In genomic region chr19:59339908-59340307, GRCm38 (mm10) we compare ENCODE assay signal across 18 mouse cellular contexts. TPM values are rescaled to one million over a fixed set of nuclear protein-coding genes. Genes with fewer than 3 reads are reported as not detected.
DNase-seq lines count a peak whose midpoint lies in the region; TF ChIP-seq lines count a peak whose summit lies in the region.
"Had no signal": no experiment of that assay in that cellular context is flagged by ENCODE, and none has a peak within 500 bp of the region (broad histone marks: within the 10 kb centered on the region; RNA-seq: fewer than 3 reads in every experiment).

No protein-coding gene starts in this region.

- DNase-seq in MEL (ENCODE audit: low read depth, low spot score), result no peak
- no peak for DNase-seq in lung, postnatal 25 days (ENCODE audit: low spot score)
- DNase-seq in retina, postnatal 1 day, result no peak
- DNase-seq: adrenal gland, adult 2 months; adrenal gland, adult 8-10 months; adrenal gland, postnatal 10 days; adrenal gland, postnatal 14 days; adrenal gland, postnatal 25 days; adrenal gland, postnatal 36 days; B cell, adult 2 months; cerebellum, adult 11 months; cerebellum, adult 11-12 months; cerebellum, adult 18-20 months; cerebellum, adult 2 months had no signal

- peak overlapping the region in 1 of 2 experiments; percentile 12; a peak in 2 of 4 replicates for H3K4me3 ChIP-seq in MEL (ENCODE audit: control insufficient read depth in 1 of 2, insufficient read depth in 1 of 2, low read depth in 2 of 2, low read length in 2 of 2)
- no peak overlapping the region for H3K4me3 ChIP-seq in myocyte

- H3K4me1 ChIP-seq in MEL (ENCODE audit: control insufficient read depth in 1 of 2, insufficient read depth in 2 of 2, low read length in 2 of 2), result peaks cover 26 to 61% of the 10 kb centered on the region in 2 experiments

- H3K27ac ChIP-seq in MEL (ENCODE audit: control insufficient read depth, low read depth, low read length), result no peak overlapping the region

- H3K79me2 ChIP-seq in MEL (ENCODE audit: control insufficient read depth, insufficient read depth, low read length, poor library complexity) (peaks cover 74% of the 10 kb centered on the region), myocyte (ENCODE audit: control insufficient read depth, insufficient read depth) (peaks cover 95% of the 10 kb centered on the region)

- no peak for TF ChIP-seq CTCF in MEL (IDR thresholded peaks at IDR 0.05 in 2 of 3, conservative IDR thresholded peaks at IDR 0.05 in 1 of 3; ENCODE audit: control insufficient read depth in 1 of 3, insufficient read depth in 1 of 3, low read depth in 2 of 3, low read length in 3 of 3, poor library complexity in 1 of 3, severe bottlenecking in 1 of 3)

- no peaks in the 10 kb centered on the region for H3K27me3 ChIP-seq in MEL (ENCODE audit: control insufficient read depth in 1 of 2, insufficient read depth in 2 of 2, low read length in 2 of 2)
- no peaks in the 10 kb centered on the region for H3K27me3 ChIP-seq in myocyte (ENCODE audit: control insufficient read depth, insufficient read depth, insufficient read length)
- H3K27me3 ChIP-seq: CH12.LX, Patski had no signal

- TF ChIP-seq POLR2A in MEL (IDR thresholded peaks at IDR 0.05; ENCODE audit: control insufficient read depth in 1 of 2, insufficient read depth in 1 of 2, low read depth in 1 of 2, low read length in 2 of 2, poor library complexity in 1 of 2) (no peak), myocyte (IDR thresholded peaks at IDR 0.05; ENCODE audit: insufficient read length, low read depth) (no peak)

- H3ac ChIP-seq in myocyte (ENCODE audit: control insufficient read depth, insufficient read length), result no peak overlapping the region

- H3K9ac ChIP-seq in MEL (ENCODE audit: control insufficient read depth, low read depth, low read length, poor library complexity, severe bottlenecking), result no peak overlapping the region; the same call in 1 of the 2 replicates

- 0 out of 4 replicates have a peak, but pooled peaks of 1 of the 2 experiments have one; percentile 24 for TF ChIP-seq EP300 in MEL (IDR thresholded peaks at IDR 0.05; ENCODE audit: low read depth in 1 of 2, low read length in 2 of 2)

- TF ChIP-seq RAD21 in MEL (IDR thresholded peaks at IDR 0.05; ENCODE audit: low read depth, low read length), result no peak

- peak overlapping the region; percentile 70 for H3K4me2 ChIP-seq in myocyte (ENCODE audit: low read depth)

- H3K36me3 ChIP-seq in MEL (ENCODE audit: control insufficient read depth in 1 of 2, insufficient read depth in 2 of 2, low read length in 2 of 2) (peaks cover 48 to 60% of the 10 kb centered on the region in 2 experiments), myocyte (ENCODE audit: control insufficient read depth, insufficient read depth) (no peaks in the 10 kb centered on the region)

- H3K9me3 ChIP-seq in MEL (replicated peaks; ENCODE audit: insufficient read depth, low read length), result no peaks in the 10 kb centered on the region
- H3K9me3 ChIP-seq: G1E had no signal

TF ChIP-seq in MEL, 35 proteins besides CTCF, POLR2A, EP300 and RAD21:
- TF ChIP-seq CHD1 (IDR thresholded peaks at IDR 0.05; ENCODE audit: low read depth, low read length) (peak; percentile 92; the same call in 1 of the 2 replicates), USF2 (IDR thresholded peaks at IDR 0.05; ENCODE audit: borderline replicate concordance in 1 of 2, insufficient read depth in 1 of 2, low read depth in 1 of 2, low read length in 2 of 2) (no peak)
TF ChIP-seq in MEL: peak in this region for 1.

TF ChIP-seq in myocyte, 11 proteins besides CTCF, POLR2A, EP300 and RAD21:
- no peak for TF ChIP-seq MYOD1 (IDR thresholded peaks at IDR 0.05; ENCODE audit: control insufficient read depth in 1 of 3, insufficient read length in 2 of 3, low read depth in 2 of 3)

RNA-seq across cellular contexts. Expression of gene Pdzd8, which starts 5.7 kb away (rescaled TPM):
- 49.8 and 52.1 TPM in 2 replicates for total RNA-seq in MEL (2012; rRNA removed)
- polyA plus RNA-seq in MEL (2012; ENCODE audit: insufficient read depth in 1 of 2, insufficient read length in 2 of 2, low read depth in 1 of 2, low replicate concordance in 2 of 2, missing spikeins in 1 of 2), result 100 to 1,000 TPM in 1 of 2 experiments, 10 to 100 TPM in 1; 46.4 to 137 TPM
- polyA plus RNA-seq in myocyte (2012; fragmentation: generic; extraction: Trizol), result 12.2 TPM

RNA-seq across cellular contexts. Expression of gene Rps12-ps3, which starts 17.8 kb away (rescaled TPM):
- 348 and 662 TPM in 2 replicates for total RNA-seq in MEL (2012; rRNA removed)
- polyA plus RNA-seq in MEL (2012; ENCODE audit: insufficient read depth in 1 of 2, insufficient read length in 2 of 2, low read depth in 1 of 2, low replicate concordance in 2 of 2, missing spikeins in 1 of 2) (1,000 to 10,000 TPM in 1 of 2 experiments, not detected in 1; 4,283 TPM), myocyte (2012; fragmentation: generic; extraction: Trizol) (700 TPM)
